Mouse (Mus musculus): ENCODE data around the gene Asic2. TPM values are rescaled to one million over a fixed set of nuclear protein-coding genes. Genes with fewer than 3 reads are reported as not detected.

Asic2 gene
- total and polyA plus RNA-seq, 3 experiments, result not detected

- TF ChIP-seq JUND (IDR thresholded peaks at IDR 0.05; ENCODE audit: low read depth, low read length) (no peak), USF2 (IDR thresholded peaks at IDR 0.05; ENCODE audit: borderline replicate concordance in 1 of 2, insufficient read depth in 1 of 2, low read depth in 1 of 2, low read length in 2 of 2) (no peak), ZKSCAN1 (IDR thresholded peaks at IDR 0.05; ENCODE audit: low read depth, low read length) (no peak), UBTF (IDR thresholded peaks at IDR 0.05; ENCODE audit: borderline replicate concordance, insufficient read depth, low read depth, low read length) (no peak), RAD21 (IDR thresholded peaks at IDR 0.05; ENCODE audit: low read depth, low read length) (no peak), MAX (IDR thresholded peaks at IDR 0.05; ENCODE audit: low read length) (no peak), CTCF (IDR thresholded peaks at IDR 0.05 in 2 of 3, conservative IDR thresholded peaks at IDR 0.05 in 1 of 3; ENCODE audit: control insufficient read depth in 1 of 3, insufficient read depth in 1 of 3, low read depth in 2 of 3, low read length in 3 of 3, poor library complexity in 1 of 3, severe bottlenecking in 1 of 3) (no peak), POLR2AphosphoS2 (IDR thresholded peaks at IDR 0.05; ENCODE audit: low read length) (no peak), GATA1 (IDR thresholded peaks at IDR 0.05; ENCODE audit: low read depth, low read length) (no peak)
- DNase-seq (ENCODE audit: low read depth, low spot score), result no peak
- Histone ChIP-seq H3K27ac (ENCODE audit: control insufficient read depth, low read depth, low read length) (no peak overlapping the region), H3K4me1 (ENCODE audit: control insufficient read depth in 1 of 2, insufficient read depth in 2 of 2, low read length in 2 of 2) (no peaks in the 10 kb centered on the region), H3K79me2 (ENCODE audit: control insufficient read depth, insufficient read depth, low read length, poor library complexity) (no peaks in the 10 kb centered on the region), H3K9me3 (replicated peaks; ENCODE audit: insufficient read depth, low read length) (no peaks in the 10 kb centered on the region), H3K9ac (ENCODE audit: control insufficient read depth, low read depth, low read length, poor library complexity, severe bottlenecking) (no peak overlapping the region), H3K27me3 (ENCODE audit: control insufficient read depth in 1 of 2, insufficient read depth in 2 of 2, low read length in 2 of 2) (no peaks in the 10 kb centered on the region), H3K4me3 (ENCODE audit: control insufficient read depth in 1 of 2, insufficient read depth in 1 of 2, low read depth in 2 of 2, low read length in 2 of 2) (no peak overlapping the region), H3K36me3 (ENCODE audit: control insufficient read depth in 1 of 2, insufficient read depth in 2 of 2, low read length in 2 of 2) (no peaks in the 10 kb centered on the region)
These were observed 196.9 kb downstream of the Asic2 start for GRCm38 (mm10) chr11:81771195-81771895.

DNA sequence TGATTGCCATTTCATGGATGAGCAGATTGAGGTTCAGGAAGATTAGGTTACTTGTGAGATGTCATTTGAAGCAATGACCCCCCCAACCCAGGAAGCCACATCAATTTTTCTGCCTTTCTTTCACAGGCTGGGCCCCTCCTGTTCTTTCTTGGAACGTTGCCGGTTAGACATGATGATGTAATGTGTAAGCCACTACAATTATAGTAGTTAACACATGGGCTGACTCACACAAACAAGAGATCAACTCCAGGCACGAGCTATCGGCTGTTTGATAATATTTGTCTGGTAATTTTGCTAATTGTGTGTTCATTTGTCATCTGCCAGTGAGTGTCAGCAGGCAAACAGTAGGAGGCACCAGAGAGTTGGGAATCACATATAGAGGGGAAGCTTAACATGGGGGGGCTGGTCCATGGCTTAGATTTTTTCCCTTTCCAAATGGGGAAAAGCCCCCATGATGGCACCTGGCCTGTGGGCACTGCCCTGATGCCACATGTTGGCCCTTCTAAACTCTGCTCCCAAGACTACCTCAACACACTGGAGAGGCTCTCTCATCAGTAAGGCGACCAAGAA, 198.5 kb downstream of the Asic2 start:
- Histone ChIP-seq H3K27me3 (ENCODE audit: control insufficient read depth in 1 of 2, insufficient read depth in 2 of 2, low read length in 2 of 2) (no peaks in the 10 kb centered on the region), H3K36me3 (ENCODE audit: control insufficient read depth in 1 of 2, insufficient read depth in 2 of 2, low read length in 2 of 2) (no peaks in the 10 kb centered on the region), H3K27ac (ENCODE audit: control insufficient read depth, low read depth, low read length) (no peak overlapping the region), H3K79me2 (ENCODE audit: control insufficient read depth, insufficient read depth, low read length, poor library complexity) (no peaks in the 10 kb centered on the region), H3K9ac (ENCODE audit: control insufficient read depth, low read depth, low read length, poor library complexity, severe bottlenecking) (no peak overlapping the region), H3K4me1 (ENCODE audit: control insufficient read depth in 1 of 2, insufficient read depth in 2 of 2, low read length in 2 of 2) (no peaks in the 10 kb centered on the region), H3K4me3 (ENCODE audit: control insufficient read depth in 1 of 2, insufficient read depth in 1 of 2, low read depth in 2 of 2, low read length in 2 of 2) (no peak overlapping the region), H3K9me3 (replicated peaks; ENCODE audit: insufficient read depth, low read length) (no peaks in the 10 kb centered on the region)
- TF ChIP-seq RAD21 (IDR thresholded peaks at IDR 0.05; ENCODE audit: low read depth, low read length), result no peak
- TF ChIP-seq BHLHE40 (IDR thresholded peaks at IDR 0.05; ENCODE audit: borderline replicate concordance, low read depth, low read length), result no peak
- TF ChIP-seq NRF1 (IDR thresholded peaks at IDR 0.05; ENCODE audit: insufficient read depth, low read depth, low read length, poor library complexity, severe bottlenecking), result no peak
- no peak for TF ChIP-seq MYB (IDR thresholded peaks at IDR 0.05; ENCODE audit: low read depth, low read length)
- no peak for TF ChIP-seq ZNF384 (IDR thresholded peaks at IDR 0.05; ENCODE audit: low read depth, low read length)
- TF ChIP-seq MYC (IDR thresholded peaks at IDR 0.05; ENCODE audit: low read depth, low read length), result no peak
- TF ChIP-seq CHD2 (IDR thresholded peaks at IDR 0.05; ENCODE audit: low read length), result no peak
- TF ChIP-seq USF1 (IDR thresholded peaks at IDR 0.05; ENCODE audit: low read depth, low read length), result no peak
- TF ChIP-seq CTCF (IDR thresholded peaks at IDR 0.05 in 2 of 3, conservative IDR thresholded peaks at IDR 0.05 in 1 of 3; ENCODE audit: control insufficient read depth in 1 of 3, insufficient read depth in 1 of 3, low read depth in 2 of 3, low read length in 3 of 3, poor library complexity in 1 of 3, severe bottlenecking in 1 of 3), result no peak
- TF ChIP-seq E2F4 (IDR thresholded peaks at IDR 0.05; ENCODE audit: borderline replicate concordance, low read depth, low read length), result no peak
- TF ChIP-seq POLR2AphosphoS2 (IDR thresholded peaks at IDR 0.05; ENCODE audit: low read length), result no peak
- TF ChIP-seq EP300 (IDR thresholded peaks at IDR 0.05; ENCODE audit: low read depth in 1 of 2, low read length in 2 of 2), result no peak
- TF ChIP-seq UBTF (IDR thresholded peaks at IDR 0.05; ENCODE audit: borderline replicate concordance, insufficient read depth, low read depth, low read length), result no peak
- DNase-seq (ENCODE audit: low read depth, low spot score), result no peak
